Mouse (Mus musculus): ENCODE measurements around the gene Gstcd. TPM values are rescaled to one million over a fixed set of nuclear protein-coding genes. Genes with fewer than 3 reads are reported as not detected.

The Gstcd gene
- total and polyA plus RNA-seq, 3 experiments = 3.0 to 10.6 (median 10.4) TPM

- no peak for DNase-seq
Observed at GRCm38 (mm10) chr3:133026977-133027376, 64.9 kb downstream of the Gstcd start.

DNA sequence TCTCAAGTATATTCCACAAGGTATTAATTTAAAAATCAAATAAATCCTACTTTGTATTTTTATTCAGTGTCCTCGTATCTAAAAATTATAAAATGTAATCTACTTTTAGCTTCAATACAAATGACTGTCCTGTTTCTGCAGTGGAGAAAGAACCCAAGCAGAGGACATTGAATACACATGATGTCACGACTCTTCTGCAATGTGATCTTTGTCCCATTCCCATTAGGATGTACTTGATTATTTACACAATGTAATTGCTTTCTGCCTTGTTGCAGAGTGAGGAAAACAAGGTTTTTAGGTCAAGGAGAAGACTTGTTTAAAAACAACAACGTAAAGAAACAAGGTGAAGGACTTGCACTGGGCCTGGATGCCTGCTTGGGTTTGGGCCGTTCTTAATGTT is 84.6 kb downstream of the Gstcd start:
- no peak for DNase-seq

DNA sequence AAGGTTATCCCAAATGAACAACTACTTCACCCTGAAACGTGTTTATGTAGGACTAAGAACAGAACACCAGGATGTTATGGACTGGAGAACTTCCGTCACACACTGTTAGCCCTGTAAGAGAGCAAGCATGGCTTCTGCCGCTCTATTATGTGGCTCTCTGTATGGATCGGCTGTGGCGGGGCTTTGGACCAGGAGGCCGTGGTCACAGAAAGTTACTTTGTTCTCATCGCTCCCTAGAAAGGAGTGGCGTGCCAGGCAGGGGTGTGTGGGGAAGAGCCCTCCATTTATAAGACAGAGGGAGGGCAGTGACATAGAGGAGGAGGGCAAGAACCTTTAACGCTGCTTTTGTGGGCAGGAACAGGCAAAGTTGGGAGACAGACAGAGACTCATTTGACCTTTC is 95.5 kb downstream of the Gstcd start:
- no peak for DNase-seq

- no peak for DNase-seq
Observed at GRCm38 (mm10) chr3:132995904-132996267, 95.9 kb downstream of the Gstcd start.

- DNase-seq = no peak
Observed at GRCm38 (mm10) chr3:132995172-132995903, 96.5 kb downstream of the Gstcd start.

GRCm38 (mm10) chr3:132986188-132986587 is 105.6 kb downstream of the Gstcd start:
- no peak for DNase-seq

GRCm38 (mm10) chr3:132983845-132984485 is 107.9 kb downstream of the Gstcd start:
- DNase-seq = no peak

GRCm38 (mm10) chr3:132981968-132982367 is 109.9 kb downstream of the Gstcd start:
- no peak for DNase-seq

GRCm38 (mm10) chr3:132979781-132980461 is 111.9 kb downstream of the Gstcd start:
- DNase-seq = no peak

- no peak for DNase-seq
Observed at GRCm38 (mm10) chr3:132966255-132966654, 125.6 kb downstream of the Gstcd start.

DNA sequence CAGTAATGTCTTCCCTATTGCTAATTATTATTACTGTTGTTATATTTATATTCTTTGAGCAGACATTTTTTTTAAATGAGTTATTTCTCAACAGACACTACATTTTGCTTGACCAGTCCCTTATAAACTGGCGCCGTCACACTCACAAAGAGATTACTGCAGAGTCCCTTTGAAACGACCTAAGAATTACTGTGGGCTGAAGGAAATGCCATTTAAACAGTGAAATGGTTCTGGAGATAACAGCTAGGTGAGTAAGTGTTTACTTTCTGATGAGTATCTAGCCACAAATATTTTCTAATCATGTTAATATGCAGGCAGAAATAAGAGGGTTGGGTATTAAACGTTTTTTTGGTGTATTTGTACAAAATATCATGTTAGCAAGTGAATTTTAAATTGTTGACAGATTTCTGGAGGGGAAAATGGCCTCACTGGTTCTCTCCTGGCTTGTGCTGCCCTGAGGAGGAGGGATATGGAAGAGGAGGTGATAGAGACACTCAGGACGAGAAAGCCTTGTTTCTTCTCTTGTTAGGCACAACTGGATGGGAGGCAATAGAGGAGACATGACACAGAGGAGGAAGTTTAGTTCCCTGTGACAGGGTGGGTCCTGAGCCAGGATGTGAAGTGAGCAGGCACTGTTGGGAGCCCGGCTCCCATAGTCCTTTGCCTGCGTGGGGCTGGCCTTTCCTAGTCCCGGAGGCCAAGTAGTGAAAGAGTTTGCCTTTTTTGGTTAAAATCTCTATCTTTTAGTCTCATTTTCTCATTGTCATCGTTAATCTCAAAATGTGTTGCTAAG is 126.9 kb downstream of the Gstcd start:
- DNase-seq = no peak

DNA sequence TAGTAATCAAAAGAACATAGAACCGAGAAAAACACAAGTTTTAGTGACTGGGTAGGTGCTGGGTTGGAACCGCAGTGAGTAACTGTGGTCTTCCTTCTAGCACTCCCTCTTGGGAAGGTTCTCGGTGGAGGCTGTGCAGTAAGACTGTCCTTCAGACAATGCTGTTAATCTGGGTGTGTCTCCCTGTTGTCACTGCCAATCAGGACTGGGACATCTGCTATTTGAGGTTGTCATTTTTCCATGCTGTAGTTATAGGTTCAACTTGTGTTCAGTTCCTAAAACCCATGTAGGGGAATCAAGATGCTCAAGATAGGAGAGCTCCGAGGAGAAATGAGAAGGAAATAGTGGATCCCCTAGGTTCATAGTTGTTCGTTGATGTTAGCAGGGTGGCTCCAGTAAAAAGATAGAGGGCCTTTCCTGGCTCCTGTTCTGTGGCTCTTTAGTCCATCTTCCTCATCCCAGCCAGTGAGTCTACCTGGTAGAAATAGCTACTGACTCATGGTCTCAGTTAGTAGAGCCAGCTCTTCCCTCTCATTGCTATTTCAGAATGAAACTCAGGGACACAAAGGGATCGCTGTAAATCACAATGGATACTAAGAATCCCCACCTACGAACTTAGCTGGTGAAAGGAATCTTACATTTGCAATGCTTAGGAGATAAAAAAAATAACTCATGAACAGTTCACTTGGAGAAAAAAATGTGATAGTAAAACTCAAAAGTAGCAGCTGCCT is 129.0 kb downstream of the Gstcd start:
- no peak for DNase-seq

GRCm38 (mm10) chr3:132950529-132950880 is 141.3 kb downstream of the Gstcd start:
- no peak for DNase-seq

GRCm38 (mm10) chr3:132949791-132950528 is 141.9 kb downstream of the Gstcd start, which contains the start of gene Npnt:
Gene Npnt (minus strand): TSS chr3:132950291.
- DNase-seq = peak; percentile 59

DNA sequence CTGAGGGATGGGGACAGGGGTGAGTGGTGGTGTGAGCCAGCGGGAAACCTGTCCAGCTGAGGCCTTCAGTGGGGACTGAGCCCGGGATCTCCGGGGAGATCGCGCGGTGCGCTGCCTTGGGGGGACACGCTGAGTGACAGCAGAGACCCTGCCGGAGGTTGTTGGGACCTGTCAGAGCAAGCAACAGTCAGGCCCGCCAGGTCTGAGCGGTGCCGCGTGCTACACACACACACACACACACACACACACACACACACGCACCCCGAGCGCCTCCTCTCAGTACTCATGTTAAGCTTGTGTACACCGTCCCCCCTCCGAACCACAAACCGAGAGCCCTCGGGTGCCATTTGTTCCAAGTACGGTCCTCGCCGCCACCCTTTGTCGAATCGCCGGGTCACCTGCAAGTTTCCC is 142.4 kb downstream of the Gstcd start:
- peak; percentile 48 for DNase-seq

- DNase-seq = peak; percentile 3
Observed at GRCm38 (mm10) chr3:132948298-132948795, 143.5 kb downstream of the Gstcd start.

DNA sequence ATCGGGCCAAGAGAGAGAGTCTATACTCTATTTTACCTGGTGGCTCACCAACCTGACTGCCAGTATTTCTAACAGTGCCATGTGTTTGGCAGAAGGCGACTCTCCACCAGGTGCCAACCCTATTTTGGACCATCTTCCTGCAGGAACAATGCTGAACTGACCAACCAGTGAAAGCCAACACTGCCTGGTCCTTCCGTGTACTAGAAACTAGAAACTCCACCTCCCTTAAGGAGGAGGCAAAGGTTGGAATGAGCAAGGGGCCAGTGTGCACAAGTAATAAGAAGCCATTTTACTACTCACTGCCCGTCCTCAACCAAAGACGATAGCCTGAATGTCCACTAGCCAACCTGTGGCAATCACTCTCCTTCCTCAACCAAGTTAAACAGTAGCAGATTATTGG is 145.7 kb downstream of the Gstcd start:
- no peak for DNase-seq

DNA sequence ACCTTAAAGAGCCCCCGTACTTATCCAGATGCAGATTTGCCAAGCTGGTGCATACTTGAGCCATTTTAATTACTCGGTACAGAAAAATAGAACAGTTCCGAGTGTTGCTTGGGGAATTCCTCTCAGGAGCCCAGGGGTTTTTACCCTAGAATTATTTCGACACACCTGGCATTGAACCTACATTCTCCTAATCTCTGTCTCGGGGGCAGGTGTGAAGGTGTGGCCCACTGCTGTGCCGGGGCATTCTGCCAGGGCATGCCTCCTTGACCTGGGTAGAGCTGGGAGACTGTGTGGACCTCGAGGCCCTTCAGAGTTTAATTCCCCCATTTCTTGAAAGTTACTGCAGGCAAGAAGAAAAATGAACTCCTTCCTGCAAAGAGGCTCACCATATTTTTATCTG is 146.2 kb downstream of the Gstcd start:
- no peak for DNase-seq

DNA sequence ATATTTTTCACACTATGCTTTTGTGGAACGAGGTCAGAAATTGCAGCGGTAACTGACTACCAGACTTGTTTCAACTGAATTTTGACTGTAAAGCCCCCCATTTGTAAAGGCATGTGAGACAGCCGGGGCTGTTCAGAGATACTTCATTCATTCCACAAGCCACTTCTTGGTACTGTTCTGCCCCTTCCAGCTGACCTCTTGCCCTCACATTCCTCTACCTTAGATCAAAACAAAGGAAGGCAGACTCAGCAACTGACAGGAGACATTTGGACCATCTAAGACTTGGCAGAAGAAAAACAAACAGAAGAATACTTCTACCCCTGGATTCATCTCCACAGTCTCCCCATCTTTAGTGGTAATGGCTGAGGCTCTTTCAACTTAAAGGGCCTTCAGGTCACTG is 147.2 kb downstream of the Gstcd start:
- DNase-seq = no peak

GRCm38 (mm10) chr3:132944193-132944592 is 147.6 kb downstream of the Gstcd start:
- no peak for DNase-seq

- no peak for DNase-seq
Observed at GRCm38 (mm10) chr3:132942778-132943177, 149.1 kb downstream of the Gstcd start.
